Mouse (Mus musculus): ENCODE data around the gene Ntrk2.

Gene Ntrk2

GRCm38 (mm10) chr13:58966466-58966865, 160.1 kb downstream of the Ntrk2 start:
- no peak for DNase-seq (ENCODE audit: low spot score in 2 of 2)

DNA sequence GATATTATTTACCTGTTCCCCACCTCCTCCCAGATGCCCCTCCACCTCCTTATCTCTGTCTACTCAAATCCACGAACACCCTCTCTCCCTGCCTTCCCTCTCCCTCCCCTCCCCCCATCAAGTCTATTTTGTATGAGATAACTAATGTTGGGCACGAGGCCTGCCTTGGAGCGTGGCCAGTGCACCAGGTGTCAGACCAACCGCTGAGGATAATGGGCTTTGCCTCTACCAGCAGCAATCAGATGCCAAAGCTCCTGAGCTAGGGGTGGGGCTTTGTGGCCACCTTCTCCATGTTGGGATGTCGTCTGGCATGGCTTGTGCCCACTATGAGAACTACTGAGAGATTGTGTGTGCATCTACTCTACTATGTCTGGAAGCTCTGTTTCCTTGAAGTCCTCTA, 161.8 kb downstream of the Ntrk2 start:
- DNase-seq (ENCODE audit: low spot score in 2 of 2), result no peak

DNA sequence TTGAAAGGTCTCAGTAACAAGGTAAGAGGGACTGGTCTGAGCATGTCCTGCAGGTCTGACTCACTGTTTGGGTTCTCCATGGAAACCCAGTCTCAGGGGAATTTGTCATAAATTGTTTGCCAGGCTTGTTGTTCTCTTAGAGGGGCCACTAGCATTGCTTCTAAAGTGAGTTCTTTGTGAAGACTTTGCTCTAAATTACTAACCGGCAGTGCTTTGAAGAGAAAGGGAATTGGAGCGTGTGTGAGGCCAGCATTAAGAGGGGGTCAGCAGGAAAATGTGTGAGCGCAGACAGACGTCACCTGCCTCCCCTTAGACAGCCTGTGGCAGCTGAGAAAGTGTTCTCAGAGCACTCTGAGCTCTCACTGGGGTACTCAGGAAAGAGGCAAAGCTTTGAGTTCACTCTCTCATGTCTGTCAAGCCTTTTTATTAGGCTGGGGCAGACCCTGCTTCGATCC, 165.1 kb downstream of the Ntrk2 start:
- DNase-seq (ENCODE audit: low spot score in 2 of 2), result no peak

DNA sequence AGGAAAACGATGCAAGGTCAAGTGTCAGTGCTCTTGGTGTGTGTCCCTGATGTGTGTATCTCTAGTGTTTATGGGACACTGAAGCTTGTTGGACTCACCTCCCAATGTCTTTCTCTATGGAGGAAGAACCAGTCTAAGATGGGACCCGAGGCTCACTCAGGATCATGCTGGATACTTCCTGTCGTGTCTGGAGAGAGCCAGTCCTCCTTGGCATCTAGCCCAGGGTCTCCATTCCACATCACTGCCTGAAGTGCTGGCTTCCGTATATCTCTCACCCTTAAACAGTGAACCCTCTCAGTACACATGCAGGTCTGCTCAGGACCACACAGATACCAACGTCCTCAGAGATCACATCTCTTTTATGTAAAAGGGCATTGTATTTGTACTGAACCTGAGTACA, 166.1 kb downstream of the Ntrk2 start:
- DNase-seq (ENCODE audit: low spot score in 2 of 2), result no peak

- DNase-seq (ENCODE audit: low spot score in 2 of 2), result no peak
Observed at GRCm38 (mm10) chr13:58996447-58996846, 190.1 kb downstream of the Ntrk2 start.

GRCm38 (mm10) chr13:58997763-58998162, 191.4 kb downstream of the Ntrk2 start:
- no peak for DNase-seq (ENCODE audit: low spot score in 2 of 2)

- no peak for DNase-seq (ENCODE audit: low spot score in 2 of 2)
Observed at GRCm38 (mm10) chr13:58999373-59000053, 193.1 kb downstream of the Ntrk2 start.

DNA sequence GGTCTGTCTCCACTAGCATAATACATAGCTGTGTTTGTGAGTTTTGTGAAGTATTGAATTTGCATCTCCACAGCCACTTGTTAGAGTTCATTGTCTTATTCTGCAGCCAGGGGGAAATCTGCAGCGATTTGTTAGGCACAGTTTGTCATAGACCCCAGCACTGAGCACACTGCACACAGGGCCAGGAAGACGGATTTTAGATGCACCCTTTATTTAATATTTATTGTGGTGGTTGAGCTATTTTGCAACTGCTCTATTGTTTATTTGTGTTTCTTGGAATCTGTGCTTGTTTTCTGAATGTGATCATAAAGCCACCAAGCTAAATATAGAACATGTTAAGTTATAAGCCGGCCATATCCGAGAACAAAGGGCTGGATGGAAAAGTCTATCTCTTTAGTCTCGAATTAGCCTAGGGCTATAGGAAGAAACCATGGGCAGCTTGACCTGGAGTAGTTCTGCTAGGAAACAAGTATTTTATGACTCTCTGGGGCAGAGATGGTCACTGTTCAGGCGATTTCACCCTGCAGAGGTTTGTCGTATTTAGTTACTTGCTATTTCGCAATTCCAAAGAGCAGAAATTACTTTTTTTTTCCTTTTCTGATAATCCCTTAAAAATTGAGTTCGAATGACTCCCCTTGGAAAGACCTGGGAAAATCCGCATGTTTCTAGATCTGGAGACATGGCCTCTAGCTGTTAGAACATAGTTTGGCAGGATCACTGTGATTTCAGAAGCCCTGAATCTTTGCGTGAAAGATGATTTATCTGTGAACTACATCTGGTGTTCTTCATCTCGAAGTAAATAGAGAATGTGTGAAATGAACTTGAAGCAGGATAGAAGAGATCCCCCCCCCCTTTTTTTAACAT, 196.8 kb downstream of the Ntrk2 start:
- no peak for DNase-seq (ENCODE audit: low spot score in 2 of 2)

GRCm38 (mm10) chr13:59003807-59004173, 197.4 kb downstream of the Ntrk2 start:
- no peak for DNase-seq (ENCODE audit: low spot score in 2 of 2)

GRCm38 (mm10) chr13:59004579-59004978, 198.2 kb downstream of the Ntrk2 start:
- no peak for DNase-seq (ENCODE audit: low spot score in 2 of 2)

GRCm38 (mm10) chr13:59009855-59010254, 203.5 kb downstream of the Ntrk2 start:
- no peak for DNase-seq (ENCODE audit: low spot score in 2 of 2)

DNA sequence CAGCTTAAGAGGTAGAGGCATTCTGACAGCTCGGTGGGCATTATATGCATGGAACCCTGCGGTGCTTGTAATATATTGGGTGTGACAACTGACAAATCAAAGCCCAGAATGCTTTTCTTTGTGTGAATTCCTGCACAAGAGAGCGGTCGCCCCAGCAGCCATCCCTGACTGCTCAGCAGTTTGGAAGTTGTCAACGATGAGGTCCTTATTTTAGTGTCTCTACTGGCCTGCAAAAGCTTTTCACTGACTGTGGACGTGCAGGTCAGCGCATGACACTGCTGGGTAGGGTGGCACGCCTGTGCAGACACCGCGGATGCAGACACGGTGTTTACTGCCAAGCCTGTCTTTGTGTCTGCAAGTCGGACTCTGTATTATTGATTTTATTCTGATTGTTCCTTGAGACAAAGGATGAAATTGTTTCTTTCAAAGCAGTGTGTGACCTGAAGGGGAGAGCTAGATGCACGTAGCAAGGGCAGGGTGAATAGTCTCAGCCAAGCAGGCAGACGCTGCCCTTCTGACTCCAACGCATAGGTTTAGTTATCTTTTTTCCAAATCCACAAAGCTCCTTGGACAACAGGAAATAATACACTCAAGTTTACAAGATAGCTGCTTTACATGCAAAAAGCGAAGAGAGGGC, 204.6 kb downstream of the Ntrk2 start:
- DNase-seq (ENCODE audit: low spot score in 2 of 2), result no peak

DNA sequence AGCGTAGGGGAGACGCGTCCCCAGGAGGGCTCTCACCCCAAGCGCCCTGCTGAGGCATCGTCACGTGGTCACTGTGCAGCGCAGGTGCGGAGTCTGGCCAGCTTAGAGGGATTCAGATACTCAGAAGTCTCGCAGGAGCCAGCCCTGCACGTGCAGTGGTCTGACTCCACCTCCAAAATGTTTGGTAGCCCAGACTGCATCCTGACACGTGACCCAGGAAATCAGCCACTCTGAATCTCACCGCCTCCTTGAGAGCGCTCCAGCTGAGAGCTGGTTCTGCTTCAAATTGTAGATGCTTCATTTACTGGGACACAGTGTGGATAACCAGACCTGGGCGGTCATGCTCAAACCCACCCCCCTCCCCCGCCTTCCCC, 205.1 kb downstream of the Ntrk2 start:
- peak in 1 of 2 experiments; percentile 1 for DNase-seq (ENCODE audit: low spot score in 2 of 2)

GRCm38 (mm10) chr13:59015360-59015759, 209.0 kb downstream of the Ntrk2 start:
- DNase-seq (ENCODE audit: low spot score in 2 of 2), result no peak

- DNase-seq (ENCODE audit: low spot score in 2 of 2), result no peak
Observed at GRCm38 (mm10) chr13:59017121-59017520, 210.8 kb downstream of the Ntrk2 start.

GRCm38 (mm10) chr13:59022251-59023042, 216.1 kb downstream of the Ntrk2 start:
- no peak for DNase-seq (ENCODE audit: low spot score in 2 of 2)

DNA sequence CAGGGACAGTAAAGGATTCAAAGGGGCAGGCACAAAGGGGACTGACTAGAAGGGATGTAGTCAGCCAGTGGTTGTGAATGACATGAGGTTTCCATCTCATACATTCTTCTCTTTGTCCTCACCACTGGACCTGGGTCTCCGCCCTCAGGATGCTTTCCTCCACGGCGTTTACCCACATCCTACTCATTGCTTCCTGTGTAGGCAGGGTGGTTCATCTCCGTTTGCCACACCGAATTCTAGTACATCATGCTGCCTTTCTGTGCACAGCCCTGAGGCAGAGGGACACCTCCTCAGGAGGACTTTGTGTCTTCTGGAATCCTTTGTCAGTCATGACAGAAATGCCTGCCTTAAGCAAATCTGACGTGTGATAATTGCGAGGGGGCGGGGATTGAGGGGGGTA, 219.3 kb downstream of the Ntrk2 start:
- DNase-seq (ENCODE audit: low spot score in 2 of 2), result no peak

GRCm38 (mm10) chr13:59027436-59027835, 221.1 kb downstream of the Ntrk2 start:
- no peak for DNase-seq (ENCODE audit: low spot score in 2 of 2)

GRCm38 (mm10) chr13:59028546-59028945, 222.2 kb downstream of the Ntrk2 start:
- DNase-seq (ENCODE audit: low spot score in 2 of 2), result no peak

GRCm38 (mm10) chr13:59030574-59030973, 224.2 kb downstream of the Ntrk2 start:
- DNase-seq (ENCODE audit: low spot score in 2 of 2), result no peak

DNA sequence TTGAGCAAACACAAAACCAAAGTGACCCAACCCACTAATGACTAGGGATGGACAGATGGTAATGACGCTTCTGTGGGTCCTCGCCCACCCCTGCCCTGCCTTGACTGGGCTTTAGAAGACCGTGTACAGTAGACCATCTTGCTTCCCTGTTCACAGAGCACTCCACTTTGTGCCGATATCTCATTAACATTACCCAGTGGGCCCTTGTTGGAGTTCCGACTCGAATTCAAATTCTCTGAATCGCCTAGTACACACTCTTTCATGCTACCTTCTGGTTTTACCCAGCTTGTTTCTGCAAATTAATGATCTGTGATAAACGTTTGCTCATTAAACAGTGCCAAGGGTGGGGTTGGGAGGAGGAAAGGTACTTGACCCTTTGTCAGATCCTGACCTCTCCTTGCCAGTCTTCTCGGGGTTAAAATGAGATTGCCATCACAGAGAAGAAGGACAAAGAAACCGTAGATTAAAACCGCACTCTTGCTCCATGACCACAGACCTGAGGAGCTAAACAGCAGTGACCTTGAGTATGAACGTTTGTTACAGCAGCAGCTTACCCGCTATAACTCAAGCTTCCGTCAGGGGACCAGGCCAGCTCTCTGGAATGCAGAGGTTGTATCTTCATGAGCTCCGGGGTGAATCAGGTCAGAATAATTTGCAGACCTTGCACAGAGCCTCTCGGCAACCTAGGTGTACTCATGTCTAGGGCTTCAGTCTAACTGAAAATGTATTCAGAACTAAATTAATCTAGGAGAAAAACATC, 234.0 kb downstream of the Ntrk2 start:
- DNase-seq (ENCODE audit: low spot score in 2 of 2), result no peak

Data from spleen, postnatal 14 days (tissue).